Mouse (Mus musculus) mesoderm, embryonic 11.5 days (tissue): ENCODE results near the gene Rorb.

Experiments
- DNase-seq: peaks from one replicate; pipeline ENCODE4 v3.0.0-alpha.2; 2012; ENCODE audit warnings: low read depth, low spot score

Gene Rorb

GRCm38 (mm10) chr19:18889117-18889627 is 221.8 kb downstream of the Rorb start:
- DNase-seq: peak; percentile 44

GRCm38 (mm10) chr19:18888491-18889116 is 222.4 kb downstream of the Rorb start:
- no peak for DNase-seq

- no peak for DNase-seq
Measured at GRCm38 (mm10) chr19:18887646-18888407, 223.2 kb downstream of the Rorb start.

GRCm38 (mm10) chr19:18881162-18881561 is 229.8 kb downstream of the Rorb start:
- DNase-seq: no peak
